ENCODE assay signal across 9 mouse cellular contexts in genomic region chr14:25588156-25588555, GRCm38 (mm10).
DNase-seq lines count a peak whose midpoint lies in the region; ATAC-seq and TF ChIP-seq lines count a peak whose summit lies in the region.
"Had no signal": no experiment of that assay in that cellular context is flagged by ENCODE, and none has a peak within 500 bp of the region (broad histone marks: within the 10 kb centered on the region; RNA-seq: fewer than 3 reads in every experiment).

No protein-coding gene starts in this region.

- H3K27ac ChIP-seq in liver, adult 2 months (replicated peaks; ENCODE audit: insufficient read depth, low read depth, low read length) = peak overlapping the region; percentile 27
- peak overlapping the region; percentile 97 for H3K27ac ChIP-seq in forebrain, embryonic 11.5 days (ENCODE audit: low read depth, low read length)
- 0 out of 2 replicates have a peak overlapping the region, but pooled peaks have one; percentile 24 for H3K27ac ChIP-seq in intestine, postnatal 0 days (ENCODE audit: low read depth, low read length)
- H3K27ac ChIP-seq in neural tube, embryonic 14.5 days (ENCODE audit: low read depth, low read length) = peak overlapping the region; percentile 100

- H3K27me3 ChIP-seq in liver, adult 2 months (ENCODE audit: control insufficient read depth, insufficient read depth, low read length) = no peaks in the 10 kb centered on the region
- no peaks in the 10 kb centered on the region for H3K27me3 ChIP-seq in forebrain, embryonic 11.5 days (ENCODE audit: control insufficient read depth, insufficient read depth, low read length)
- H3K27me3 ChIP-seq in intestine, postnatal 0 days (replicated peaks; ENCODE audit: control insufficient read depth, insufficient read depth, low read length) = no peaks in the 10 kb centered on the region
- no peaks in the 10 kb centered on the region for H3K27me3 ChIP-seq in neural tube, embryonic 14.5 days (ENCODE audit: control insufficient read depth, insufficient read depth, low read length)

- H3K79me2 ChIP-seq in liver, adult 2 months (ENCODE audit: control insufficient read depth, insufficient read depth, low read length) = 0 out of 2 replicates have a peak, but pooled peaks cover 2% of the 10 kb centered on the region

- no peak for TF ChIP-seq CTCF in liver, adult 2 months (IDR thresholded peaks at IDR 0.05; ENCODE audit: low read depth, low read length)
- no peak for TF ChIP-seq CTCF in intestine, postnatal 0 days (IDR thresholded peaks at IDR 0.05; ENCODE audit: low read depth)

- H3K4me1 ChIP-seq in liver, adult 2 months (ENCODE audit: control insufficient read depth, insufficient read depth, low read length) = peaks cover 8% of the 10 kb centered on the region
- peaks cover 58% of the 10 kb centered on the region for H3K4me1 ChIP-seq in forebrain, embryonic 11.5 days (replicated peaks; ENCODE audit: control insufficient read depth, insufficient read depth, low read length)
- peaks cover 11% of the 10 kb centered on the region for H3K4me1 ChIP-seq in intestine, postnatal 0 days (replicated peaks; ENCODE audit: control insufficient read depth, insufficient read depth, low read length)
- H3K4me1 ChIP-seq in neural tube, embryonic 14.5 days (ENCODE audit: control insufficient read depth, insufficient read depth, low read length) = peaks cover 66% of the 10 kb centered on the region

- 76% methylated on average over 2 of the region's 2 CpGs for WGBS in liver, adult 2 months
- whole genome bisulfite sequencing in forebrain, embryonic 11.5 days = 32% methylated on average over 2 of the region's 2 CpGs
- WGBS in intestine, postnatal 0 days = 64% methylated on average over 2 of the region's 2 CpGs
- WGBS in neural tube, embryonic 14.5 days = 42% methylated on average over 2 of the region's 2 CpGs

- no peak overlapping the region for H3K9ac ChIP-seq in liver, adult 2 months (ENCODE audit: low read depth, low read length)
- H3K9ac ChIP-seq in forebrain, embryonic 11.5 days (ENCODE audit: low read length) = peak overlapping the region; percentile 60
- H3K9ac ChIP-seq in intestine, postnatal 0 days (ENCODE audit: low read depth, low read length) = no peak overlapping the region
- peak overlapping the region; percentile 55; the same call in 1 of the 2 replicates for H3K9ac ChIP-seq in neural tube, embryonic 14.5 days (replicated peaks; ENCODE audit: low read depth, low read length)

- no peak overlapping the region for H3K4me2 ChIP-seq in forebrain, embryonic 11.5 days (ENCODE audit: low read depth, low read length, severe bottlenecking)
- no peak overlapping the region for H3K4me2 ChIP-seq in intestine, postnatal 0 days (replicated peaks; ENCODE audit: low read depth)
- H3K4me2 ChIP-seq in neural tube, embryonic 14.5 days (ENCODE audit: low read depth, low read length) = no peak overlapping the region; the same call in 1 of the 2 replicates

- no peak for DNase-seq in liver, adult 2 months (ENCODE audit: extremely low read depth, low read depth, low spot score)
- no peak for DNase-seq in liver
- DNase-seq in forebrain, embryonic 11.5 days (ENCODE audit: low spot score) = no peak
- no peak for DNase-seq in retina, postnatal 1 day
- DNase-seq in Muller cell, postnatal 12 days (ENCODE audit: inconsistent ontology term) = no peak
- DNase-seq: thymus, postnatal 36 days had no signal

- H3K9me3 ChIP-seq in forebrain, embryonic 11.5 days (ENCODE audit: control insufficient read depth, low read length) = no peaks in the 10 kb centered on the region
- no peaks in the 10 kb centered on the region for H3K9me3 ChIP-seq in intestine, postnatal 0 days (ENCODE audit: control insufficient read depth)
- no peaks in the 10 kb centered on the region for H3K9me3 ChIP-seq in neural tube, embryonic 14.5 days (ENCODE audit: control insufficient read depth, low read length)

- no peaks in the 10 kb centered on the region for H3K36me3 ChIP-seq in liver, adult 2 months (ENCODE audit: control insufficient read depth, insufficient read depth, low read length)
- no peaks in the 10 kb centered on the region; the same call in 1 of the 2 replicates for H3K36me3 ChIP-seq in forebrain, embryonic 11.5 days (ENCODE audit: control insufficient read depth, insufficient read depth, low read length)
- peaks cover 25% of the 10 kb centered on the region for H3K36me3 ChIP-seq in intestine, postnatal 0 days (ENCODE audit: control insufficient read depth, insufficient read depth)
- no peaks in the 10 kb centered on the region; the same call in 1 of the 2 replicates for H3K36me3 ChIP-seq in neural tube, embryonic 14.5 days (ENCODE audit: control insufficient read depth, insufficient read depth, low read length)

- H3K4me3 ChIP-seq in liver, adult 2 months (ENCODE audit: insufficient read depth, low read depth, low read length) = no peak overlapping the region
- H3K4me3 ChIP-seq in forebrain, embryonic 11.5 days (ENCODE audit: low read depth, low read length) = no peak overlapping the region
- no peak overlapping the region for H3K4me3 ChIP-seq in intestine, postnatal 0 days (ENCODE audit: low read depth, low read length)
- H3K4me3 ChIP-seq in neural tube, embryonic 14.5 days (ENCODE audit: low read depth, low read length) = no peak overlapping the region

- TF ChIP-seq POLR2A in liver, adult 2 months (IDR thresholded peaks at IDR 0.05; ENCODE audit: extremely low read depth, insufficient read depth, low read length) = no peak

- ATAC-seq in forebrain, embryonic 11.5 days (replicated peaks; ENCODE audit: low FRiP score) = no peak
- no peak for ATAC-seq in intestine, postnatal 0 days
- ATAC-seq in neural tube, embryonic 14.5 days (ENCODE audit: low read depth) = no peak
- no peak for ATAC-seq in erythroid progenitor cell, adult 5-6 weeks (replicated peaks; ENCODE audit: low FRiP score, poor library complexity, severe bottlenecking)

Comparison
In these comparisons a context has a peak if more than half of its experiments do, and no peak if none do; other contexts are left out.
1. H3K27ac ChIP-seq: peak in every context shown above with its lines; median percentile 100 in neural tube, embryonic 14.5 days; 97 in forebrain, embryonic 11.5 days; 27 in liver, adult 2 months; 24 in intestine, postnatal 0 days.
2. H3K9ac ChIP-seq: peak in forebrain, embryonic 11.5 days (single experiment) and neural tube, embryonic 14.5 days (single experiment); none in liver, adult 2 months (single experiment) and intestine, postnatal 0 days (single experiment).